Mouse (Mus musculus) midbrain, embryonic 14.5 days (tissue): Measurements from ENCODE around the gene Arid3a. TPM values are rescaled to one million over a fixed set of nuclear protein-coding genes. Genes with fewer than 3 reads are reported as not detected.

Source experiments
- ATAC-seq: fragments of 200-750 bp; cut with Nextera tagmentation; 2 replicates; pipeline ENCODE4 v1.8.0; 2017; ENCODE audit warnings: moderate number of reproducible peaks, moderate library complexity; ENCODE audit not compliant: low FRiP score, low TSS enrichment
- DNase-seq: peaks from one replicate; pipeline ENCODE4 v3.0.0-alpha.2; 2015
- H3K27ac ChIP-seq: fragments of 300-500 bp; sonication (generic); replicated peaks from 2 replicates; pipeline ENCODE4 v1.5.1; 2014; ENCODE audit warnings: mild to moderate bottlenecking, low read depth, low read length, moderate library complexity
- H3K27me3 ChIP-seq: fragments of 300-500 bp; sonication (generic); 2 replicates; pipeline ENCODE4 v1.6.1; 2014; ENCODE audit warnings: low read length, control low read depth, mixed read lengths; ENCODE audit not compliant: control insufficient read depth, insufficient read depth
- H3K36me3 ChIP-seq: fragments of 300-500 bp; sonication (generic); 2 replicates; pipeline ENCODE4 v1.6.1; 2014; ENCODE audit warnings: low read length, control low read depth; ENCODE audit not compliant: control insufficient read depth, insufficient read depth
- H3K4me1 ChIP-seq: fragments of 300-500 bp; sonication (generic); 2 replicates; pipeline ENCODE4 v1.6.1; 2014; ENCODE audit warnings: mild to moderate bottlenecking, antibody characterized with exemption, low read length, control low read depth; ENCODE audit not compliant: control insufficient read depth, insufficient read depth
- H3K4me2 ChIP-seq: fragments of 300-500 bp; sonication (generic); 2 replicates; pipeline ENCODE4 v1.6.1; 2014; ENCODE audit warnings: mild to moderate bottlenecking, low read length, moderate library complexity
- H3K4me3 ChIP-seq: fragments of 300-500 bp; sonication (generic); replicated peaks from 2 replicates; pipeline ENCODE4 v1.5.1; 2014; ENCODE audit warnings: low read depth, low read length
- H3K9ac ChIP-seq: fragments of 300-500 bp; sonication (generic); replicated peaks from 2 replicates; pipeline ENCODE4 v1.6.1; 2014; ENCODE audit warnings: mild to moderate bottlenecking, low read length, moderate library complexity
- H3K9me3 ChIP-seq: fragments of 300-500 bp; sonication (generic); 2 replicates; pipeline ENCODE4 v1.6.1; 2016; ENCODE audit warnings: low read length, control low read depth, mixed read lengths; ENCODE audit not compliant: control insufficient read depth
- WGBS: fragments of 180-500 bp; shearing (Covaris S2); extraction: QIAGEN DNeasy Blood & Tissue Kit; methylation state at CpG from one replicate; pipeline ENCODE4 v1.1.7; 2014; 5-methylcytosine and 5-hydroxymethylcytosine counted together
- polyA plus RNA-seq: library from polyadenylated mRNA; unstranded; fragments of >200 nt; fragmentation: Nextera tagmentation; extraction: Ambion mirVana; gene quantifications from 2 replicates; pipeline ENCODE4 v1.2.1, GENCODE M21; 2014

The Arid3a gene
- polyA plus RNA-seq, 1 experiment from 2014 or later, result 2.4 TPM

DNA sequence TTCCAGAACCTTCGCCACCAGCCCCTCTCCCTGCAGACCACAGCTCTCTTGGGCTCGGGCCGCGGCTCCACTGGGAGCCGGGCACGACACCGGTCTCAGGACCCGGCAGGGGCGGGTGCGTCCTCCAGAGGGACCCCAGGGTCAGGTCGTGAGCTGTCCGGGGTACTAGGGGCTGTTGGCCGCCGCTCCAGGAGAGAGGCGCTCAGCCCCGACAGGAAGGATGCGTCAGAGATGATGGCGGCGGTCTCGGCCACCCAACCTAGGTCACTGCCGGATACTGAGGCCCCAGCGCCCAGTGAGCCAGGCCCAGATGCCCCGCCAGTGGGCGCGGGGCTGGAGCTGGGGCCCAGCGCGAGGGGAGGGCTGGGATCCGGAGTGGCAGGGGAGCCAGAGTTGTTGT is 50.5 kb downstream of the Arid3a start:
- no peak overlapping the region for H3K4me2 ChIP-seq
- 81% methylated on average over 28 of the region's 28 CpGs for WGBS
- H3K4me1 ChIP-seq, result peaks cover under 1% of the 10 kb centered on the region; the same call in 1 of the 2 replicates
- no peak overlapping the region for H3K9ac ChIP-seq
- DNase-seq, result no peak
- peaks cover 53% of the 10 kb centered on the region for H3K36me3 ChIP-seq
- H3K27ac ChIP-seq, result no peak overlapping the region
- H3K9me3 ChIP-seq, result no peaks in the 10 kb centered on the region
- H3K4me3 ChIP-seq, result no peak overlapping the region
- ATAC-seq, result no peak
- H3K27me3 ChIP-seq, result no peaks in the 10 kb centered on the region

DNA sequence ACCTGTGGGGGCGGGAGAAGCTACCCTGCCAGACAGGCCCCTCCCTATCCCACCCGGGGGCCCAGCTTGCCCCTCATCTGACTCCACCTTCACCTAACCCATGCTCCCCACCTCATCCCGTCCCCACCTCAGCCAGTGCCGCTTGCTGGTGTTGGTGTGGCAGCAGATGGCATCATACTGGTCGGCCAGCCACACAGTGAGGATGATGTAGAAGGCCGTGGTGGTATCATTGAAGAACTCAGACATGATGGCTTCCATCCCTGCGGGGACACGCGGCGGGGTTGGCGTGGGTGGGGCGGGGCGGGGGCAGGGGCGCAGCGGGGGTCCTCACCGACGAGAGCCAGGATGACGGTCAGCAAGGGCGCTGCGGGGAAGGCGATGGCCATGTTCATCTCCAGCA is 51.2 kb downstream of the Arid3a start:
- ATAC-seq, result no peak
- Histone ChIP-seq H3K27ac (no peak overlapping the region), H3K27me3 (no peaks in the 10 kb centered on the region), H3K4me1 (peaks cover 8% of the 10 kb centered on the region; the same call in 1 of the 2 replicates), H3K36me3 (peaks cover 53% of the 10 kb centered on the region), H3K4me3 (no peak overlapping the region), H3K4me2 (no peak overlapping the region), H3K9me3 (no peaks in the 10 kb centered on the region), H3K9ac (no peak overlapping the region)
- WGBS, result 96% methylated on average over 21 of the region's 21 CpGs
- DNase-seq, result no peak

DNA sequence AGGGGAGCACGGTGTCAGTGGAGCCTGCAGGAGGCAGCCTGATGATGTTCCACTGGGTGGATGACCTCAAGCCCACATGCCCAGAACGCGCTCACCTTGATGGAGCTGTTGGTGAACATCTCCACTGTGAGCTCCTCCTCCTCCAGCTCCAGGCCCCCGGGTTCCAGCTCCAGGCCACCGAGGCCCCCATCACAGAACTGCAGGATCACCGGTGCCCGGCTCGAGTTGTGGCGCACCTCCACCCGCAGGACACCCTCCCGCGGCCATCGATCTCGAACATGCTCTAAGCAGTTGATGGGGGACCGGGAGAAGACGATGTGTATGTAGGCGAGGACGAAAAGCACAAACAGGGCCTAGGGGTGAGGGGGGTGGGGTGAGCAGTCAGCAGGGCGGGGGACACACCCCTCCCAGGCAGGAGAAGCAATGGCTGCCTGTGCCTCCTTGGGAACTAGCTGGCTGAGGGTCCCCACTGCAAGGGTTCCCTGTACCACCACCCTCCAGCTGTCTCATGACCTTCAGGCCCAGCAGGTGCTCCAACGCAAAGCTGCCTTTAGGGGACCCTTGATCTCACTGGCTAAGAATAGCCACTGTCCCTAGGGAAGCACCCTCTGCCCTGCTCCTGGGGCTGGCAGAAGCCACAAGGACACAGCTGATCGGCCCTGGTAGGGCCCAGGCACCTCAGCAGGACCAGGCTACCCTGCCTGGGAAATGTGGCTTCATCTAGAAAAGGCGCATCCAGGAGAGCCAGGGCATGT is 52.7 kb downstream of the Arid3a start:
- Histone ChIP-seq H3K9me3 (no peaks in the 10 kb centered on the region), H3K27me3 (no peaks in the 10 kb centered on the region), H3K36me3 (peaks cover 46% of the 10 kb centered on the region), H3K27ac (no peak overlapping the region), H3K9ac (no peak overlapping the region), H3K4me2 (no peak overlapping the region), H3K4me1 (peaks cover 13% of the 10 kb centered on the region), H3K4me3 (no peak overlapping the region)
- 94% methylated on average over 22 of the region's 22 CpGs for WGBS
- ATAC-seq (no peak), DNase-seq (no peak)

DNA sequence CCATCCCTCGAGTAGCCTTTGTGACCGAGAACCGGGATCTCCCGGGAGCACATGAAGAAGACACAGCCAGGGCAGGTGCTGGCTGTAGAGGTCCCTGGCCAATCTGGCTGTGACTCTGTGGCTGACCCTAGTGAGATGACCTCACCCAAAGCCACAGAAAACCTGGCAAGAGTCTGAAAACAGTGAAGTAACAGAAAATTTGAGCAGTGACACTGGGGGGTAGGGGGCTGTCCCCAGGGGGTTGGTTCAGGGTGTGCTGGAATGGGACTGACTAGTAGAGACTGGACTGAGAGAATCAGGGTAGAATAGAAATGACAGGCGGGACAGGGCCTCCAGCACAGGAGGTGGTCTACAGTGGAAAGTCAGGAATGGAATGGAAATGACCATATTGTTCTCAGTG is 56.4 kb downstream of the Arid3a start:
- Histone ChIP-seq H3K9ac (peak overlapping the region; percentile 80), H3K4me2 (peak overlapping the region; percentile 88), H3K4me3 (peak overlapping the region; percentile 63), H3K27ac (peak overlapping the region; percentile 92), H3K27me3 (peaks cover 12% of the 10 kb centered on the region), H3K9me3 (no peaks in the 10 kb centered on the region), H3K36me3 (peaks cover 13% of the 10 kb centered on the region), H3K4me1 (peaks cover 18% of the 10 kb centered on the region)
- ATAC-seq (no peak), DNase-seq (no peak)
- WGBS, result 77% methylated on average over 5 of the region's 5 CpGs

DNA sequence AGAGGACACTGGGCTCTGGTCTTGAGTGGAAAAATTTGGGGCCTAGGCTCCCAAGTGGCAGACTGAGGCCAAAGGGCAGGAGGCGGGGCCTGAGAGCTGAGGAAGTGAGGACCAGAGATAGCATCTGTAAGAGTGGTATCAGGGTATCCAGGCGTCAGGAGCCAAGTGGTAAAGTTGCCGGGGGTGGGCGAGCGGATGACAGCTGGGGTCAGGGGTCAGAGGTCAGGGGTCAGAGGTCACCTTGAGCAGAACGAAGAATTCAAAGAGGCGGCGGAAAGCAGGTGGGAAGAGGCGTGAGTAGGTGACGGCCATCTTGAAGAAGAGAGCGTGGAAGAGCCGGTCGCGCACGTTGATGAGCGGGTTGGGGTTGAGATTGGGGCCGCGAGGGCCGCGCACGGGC is 56.8 kb downstream of the Arid3a start:
- Histone ChIP-seq H3K27ac (peak overlapping the region; percentile 92), H3K9ac (peak overlapping the region; percentile 80), H3K4me2 (peak overlapping the region; percentile 88), H3K4me3 (peak overlapping the region; percentile 63), H3K4me1 (peaks cover 18% of the 10 kb centered on the region), H3K27me3 (peaks cover 17% of the 10 kb centered on the region), H3K36me3 (peaks cover 8% of the 10 kb centered on the region), H3K9me3 (no peaks in the 10 kb centered on the region)
- DNase-seq (peak; percentile 75), ATAC-seq (0 out of 2 replicates have a peak, but pooled peaks have one; percentile 4)
- under 1% methylated on average over 21 of the region's 21 CpGs for WGBS

DNA sequence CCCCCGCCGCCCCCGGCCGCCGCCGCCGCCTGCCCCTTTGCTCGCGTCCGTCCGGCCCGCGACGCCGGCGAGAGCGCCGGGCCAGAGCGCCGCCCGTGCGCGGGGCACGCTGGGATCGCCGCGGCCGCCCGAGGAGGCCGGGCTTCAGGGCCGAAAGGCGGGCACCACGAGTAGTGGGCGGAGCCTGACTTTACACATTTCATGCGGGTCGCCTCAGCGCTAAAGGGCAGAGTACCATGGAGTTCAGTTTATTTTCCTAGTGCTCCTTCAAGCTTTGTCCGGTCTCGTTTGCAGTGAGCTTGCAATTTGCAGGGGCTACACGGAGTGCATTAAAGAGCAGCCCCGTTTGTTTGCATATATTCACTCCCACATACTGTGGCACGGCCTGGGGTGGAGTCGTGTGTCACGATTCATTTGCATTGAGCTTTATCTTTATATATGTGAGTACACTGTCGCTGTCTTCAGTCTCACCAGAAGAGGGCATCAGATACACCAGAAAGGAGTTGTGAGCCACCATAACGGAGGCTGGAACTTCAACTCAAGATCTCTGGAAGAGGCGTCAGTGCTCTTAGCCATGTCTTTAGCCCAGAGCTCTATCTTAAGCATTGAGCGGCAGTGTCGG is 57.5 kb downstream of the Arid3a start, which contains the start of gene Tmem259:
Tmem259 (minus strand) TSS at position 136 of the 622 bp plus-strand sequence.
- peak; percentile 81 for ATAC-seq
- Histone ChIP-seq H3K9me3 (no peaks in the 10 kb centered on the region), H3K9ac (peak within 1 kb of the TSS; percentile 80), H3K27me3 (peaks cover 23% of the 10 kb centered on the region), H3K4me2 (peak within 1 kb of the TSS; percentile 88), H3K27ac (peak within 1 kb of the TSS; percentile 92), H3K4me1 (peaks cover 18% of the 10 kb centered on the region), H3K4me3 (peak within 1 kb of the TSS; percentile 63), H3K36me3 (peaks cover 2% of the 10 kb centered on the region)
- DNase-seq, result peak; percentile 95
- under 1% methylated on average over 48 of the region's 49 CpGs for WGBS

DNA sequence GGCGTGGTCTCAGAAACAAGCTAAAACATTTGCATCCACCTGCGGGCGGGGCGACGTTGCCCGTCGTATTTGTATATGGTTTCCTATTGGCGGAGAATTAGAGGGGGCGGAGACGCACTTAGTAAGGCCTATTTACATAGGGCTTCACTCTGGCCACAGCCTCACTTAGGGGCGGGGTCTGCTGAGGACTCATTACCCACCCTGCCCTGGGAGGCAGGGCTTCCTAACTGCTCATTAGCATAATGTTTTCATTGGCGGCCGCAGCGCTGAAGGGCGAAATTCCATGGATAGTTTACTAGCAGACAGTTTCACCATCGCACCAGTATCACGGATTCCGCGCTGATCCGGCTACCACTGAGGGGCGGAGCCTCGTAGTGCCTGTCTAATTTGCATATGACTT is 58.0 kb downstream of the Arid3a start:
- under 1% methylated on average over 22 of the region's 22 CpGs for WGBS
- Histone ChIP-seq H3K4me2 (peak overlapping the region; percentile 88), H3K4me1 (peaks cover 18% of the 10 kb centered on the region), H3K27me3 (peaks cover 29% of the 10 kb centered on the region), H3K9me3 (no peaks in the 10 kb centered on the region), H3K4me3 (peak overlapping the region; percentile 63), H3K36me3 (no peaks in the 10 kb centered on the region), H3K27ac (peak overlapping the region; percentile 92), H3K9ac (peak overlapping the region; percentile 80)
- ATAC-seq, result peak; percentile 94
- DNase-seq, result peak; percentile 97

DNA sequence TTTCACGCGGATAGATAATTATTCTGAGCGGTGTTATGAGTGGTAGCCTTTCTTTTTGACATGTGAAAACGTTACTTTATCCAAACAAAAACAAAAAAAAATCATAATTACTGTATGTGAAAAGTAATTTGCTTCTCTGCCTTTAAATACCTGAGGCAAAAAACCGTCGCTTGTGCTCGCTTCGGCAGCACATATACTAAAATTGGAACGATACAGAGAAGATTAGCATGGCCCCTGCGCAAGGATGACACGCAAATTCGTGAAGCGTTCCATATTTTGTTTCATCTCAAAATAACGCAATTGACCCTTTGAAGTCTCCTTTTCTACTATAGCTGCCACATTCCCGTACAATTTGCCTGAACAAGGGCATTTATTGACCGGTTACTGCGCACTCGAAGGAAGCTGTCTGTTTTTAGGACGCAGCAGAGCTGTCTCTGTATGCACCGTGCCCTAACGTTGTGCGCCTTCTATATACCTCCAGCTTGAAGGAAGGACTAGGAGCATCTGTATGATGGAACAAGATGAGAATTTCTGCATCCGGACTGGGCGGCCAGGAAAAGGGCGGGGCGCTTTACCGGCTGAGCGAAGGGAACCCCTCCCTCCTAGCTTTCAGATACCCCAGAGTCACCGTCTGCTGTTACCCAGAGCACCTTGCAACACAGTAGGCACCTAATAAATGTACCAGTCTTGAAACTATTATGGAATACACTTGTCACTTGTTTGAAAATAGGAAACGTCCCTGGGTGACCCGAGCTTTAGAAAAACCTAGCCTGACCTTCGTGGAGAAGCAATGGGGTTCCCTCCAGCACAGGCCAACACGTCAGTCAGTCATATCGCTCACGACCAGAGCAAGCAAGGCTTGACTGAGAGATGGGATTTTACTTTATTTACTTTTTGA is 58.7 kb downstream of the Arid3a start:
- WGBS, result 4% methylated on average over 35 of the region's 35 CpGs
- peak; percentile 77 for DNase-seq
- ATAC-seq, result no peak

More for the DNA sequence above, 58.7 kb downstream of the Arid3a start:
- Histone ChIP-seq H3K9ac (peak overlapping the region; percentile 80), H3K27ac (peak overlapping the region; percentile 92), H3K36me3 (no peaks in the 10 kb centered on the region), H3K4me1 (peaks cover 18% of the 10 kb centered on the region), H3K9me3 (no peaks in the 10 kb centered on the region), H3K27me3 (peaks cover 33% of the 10 kb centered on the region), H3K4me2 (peak overlapping the region; percentile 88), H3K4me3 (peak overlapping the region; percentile 63)
